Mouse (Mus musculus): ENCODE data around the gene Wfdc3.
A peak's percentile ranks its signal among the peaks of the same experiment; 100 is the strongest.

Wfdc3 gene

DNA sequence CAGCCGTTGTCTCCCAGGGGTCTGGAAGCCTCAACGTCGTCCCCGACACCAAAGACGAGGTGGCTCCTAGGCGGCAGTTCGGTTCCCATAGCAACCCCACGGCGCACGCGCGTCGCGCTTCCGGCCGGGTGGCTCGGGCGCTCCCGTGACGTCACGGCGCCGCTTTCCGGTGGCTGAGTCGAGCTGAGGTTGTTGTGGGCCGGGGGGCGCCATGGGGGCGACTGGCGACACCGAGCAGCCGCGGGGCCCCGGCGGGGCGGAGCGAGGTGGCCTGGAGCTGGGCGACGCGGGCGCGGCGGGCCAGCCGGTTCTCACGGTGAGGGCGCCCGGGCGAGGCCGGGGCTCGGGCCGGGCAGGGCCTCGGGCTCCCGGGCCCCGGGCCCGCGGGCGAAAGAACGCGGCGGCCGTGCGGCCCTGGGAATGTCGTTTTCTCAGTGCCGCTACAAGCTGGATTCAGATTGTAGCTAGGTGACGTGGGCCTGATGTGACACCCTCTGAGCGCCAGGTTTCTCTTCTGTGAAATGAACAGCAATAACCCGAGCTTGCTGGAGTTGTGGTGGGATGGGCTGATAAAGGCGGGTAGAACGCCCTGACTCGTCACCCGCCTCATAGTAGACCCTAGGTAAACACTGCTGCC is at the start of gene Wfdc3, which contains the start of gene Dnttip1:
Gene Wfdc3 (minus strand): TSS at position 89 of the 637 bp plus-strand sequence.
Gene Dnttip1 (plus strand): TSS at position 141 of the 637 bp plus-strand sequence.
- peak; percentile 95 for DNase-seq

DNA sequence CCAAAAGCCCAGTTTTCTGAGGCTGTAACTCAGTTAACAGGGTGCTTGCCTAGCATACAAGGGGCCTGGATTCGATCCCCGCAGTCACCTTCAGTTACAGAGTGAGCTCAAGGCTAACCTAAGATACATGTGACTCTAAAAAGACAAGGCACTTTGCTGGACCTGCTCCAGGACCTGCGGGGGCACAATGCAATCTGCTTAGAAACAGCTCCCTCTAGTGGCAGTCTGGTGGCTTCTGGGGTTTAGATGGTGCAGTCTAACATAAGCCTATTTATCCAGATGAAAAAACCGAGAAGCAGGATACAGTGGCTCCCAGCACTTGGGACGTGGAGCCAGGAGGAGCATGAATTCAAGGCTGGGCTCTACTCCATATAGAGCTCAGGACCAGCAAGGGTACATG is 48.6 kb upstream of the Wfdc3 start:
- DNase-seq = peak; percentile 85

DNA sequence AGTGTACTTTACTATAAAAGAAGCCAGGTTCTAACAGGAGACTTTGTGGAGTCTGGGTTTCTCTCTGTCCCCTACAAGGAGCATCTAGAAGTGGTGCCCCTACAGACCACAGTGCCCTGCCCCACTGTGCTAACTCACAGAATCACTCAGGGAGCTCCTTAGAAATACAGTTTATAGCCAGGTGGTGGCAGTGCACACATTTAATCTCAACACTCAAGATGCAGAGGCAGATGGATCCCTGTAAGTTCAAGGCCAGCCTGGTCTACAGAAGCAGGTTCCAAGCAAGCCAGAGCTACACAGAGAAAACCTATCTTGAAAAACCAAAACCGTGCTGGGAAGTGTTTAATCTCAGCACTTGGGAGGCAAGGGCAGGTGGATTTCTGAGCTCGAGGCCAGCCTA is 48.0 kb upstream of the Wfdc3 start:
- no peak for DNase-seq

DNA sequence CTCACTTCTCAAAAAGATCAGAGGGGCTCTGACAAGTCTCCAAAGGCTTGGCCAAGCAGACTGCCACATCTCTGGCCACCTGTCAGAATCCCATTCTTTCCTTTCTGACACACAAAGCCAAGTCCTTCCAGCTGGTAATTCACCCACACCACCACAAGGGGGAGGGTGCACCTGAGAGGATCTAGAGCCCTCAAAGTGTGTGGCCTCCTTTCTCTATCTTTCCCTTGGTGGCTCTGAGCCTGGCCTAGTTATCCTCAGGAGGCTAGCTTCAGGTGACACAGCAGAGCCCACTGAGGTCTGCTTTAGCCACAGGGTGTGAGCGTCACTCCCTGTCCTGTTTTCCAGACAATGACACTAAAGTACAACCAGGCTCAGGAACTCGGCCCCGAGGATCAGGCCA is 47.5 kb upstream of the Wfdc3 start:
- peak; percentile 59 for DNase-seq

DNA sequence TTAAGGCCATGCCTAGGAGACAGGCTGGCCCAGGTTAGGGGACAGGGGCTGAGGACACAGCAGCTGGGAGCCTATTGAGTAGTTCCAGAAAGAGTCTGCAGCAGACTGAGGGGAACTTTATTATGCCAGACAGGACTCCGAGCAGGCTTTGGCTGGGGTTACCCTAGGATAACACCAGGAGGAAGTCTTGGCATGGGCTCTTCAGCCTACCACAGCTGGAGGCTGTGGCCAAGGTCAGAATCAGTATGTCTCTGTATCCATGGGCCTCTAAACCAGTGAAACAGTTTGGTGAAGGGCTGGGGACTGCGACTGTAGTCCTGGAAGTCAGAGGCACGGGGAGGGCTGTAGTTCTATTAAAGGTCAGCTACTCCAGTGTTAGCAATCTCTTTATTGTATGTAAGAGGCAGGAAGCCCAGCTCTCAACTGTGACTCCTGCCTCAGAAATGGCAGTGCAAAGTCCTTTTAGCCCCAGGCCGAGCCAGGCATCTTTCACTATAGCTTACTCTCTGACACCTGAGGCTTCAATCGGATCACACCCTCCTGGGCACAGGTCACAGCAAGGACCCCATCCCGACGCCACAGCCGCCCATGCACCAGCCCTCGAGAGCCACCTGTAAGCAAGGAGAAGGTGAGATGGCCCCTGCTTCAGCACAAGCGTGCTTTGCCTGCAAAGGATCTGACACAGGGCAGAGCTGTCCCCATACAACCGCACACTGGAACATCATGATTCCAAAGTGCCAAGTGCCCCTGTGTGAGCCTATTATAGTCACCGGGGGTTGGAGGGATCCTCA is 46.9 kb upstream of the Wfdc3 start:
- no peak for DNase-seq

DNA sequence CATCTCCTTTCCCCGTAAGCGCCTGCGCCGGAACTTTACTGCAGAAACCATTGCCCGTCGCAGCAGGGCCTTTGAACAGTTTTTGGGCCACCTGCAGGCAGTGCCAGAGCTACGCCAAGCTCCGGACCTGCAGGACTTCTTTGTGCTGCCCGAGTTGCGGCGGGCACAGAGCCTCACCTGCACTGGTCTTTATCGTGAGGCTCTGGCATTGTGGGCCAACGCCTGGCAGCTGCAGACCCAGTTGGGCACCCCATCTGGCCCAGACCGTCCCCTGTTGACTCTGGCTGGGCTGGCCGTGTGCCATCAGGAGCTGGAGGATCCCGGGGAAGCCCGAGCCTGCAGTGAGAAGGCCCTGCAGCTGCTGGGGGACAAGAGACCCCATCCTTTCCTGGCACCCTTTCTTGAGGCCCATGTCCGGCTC is 46.1 kb upstream of the Wfdc3 start:
- no peak for DNase-seq

DNA sequence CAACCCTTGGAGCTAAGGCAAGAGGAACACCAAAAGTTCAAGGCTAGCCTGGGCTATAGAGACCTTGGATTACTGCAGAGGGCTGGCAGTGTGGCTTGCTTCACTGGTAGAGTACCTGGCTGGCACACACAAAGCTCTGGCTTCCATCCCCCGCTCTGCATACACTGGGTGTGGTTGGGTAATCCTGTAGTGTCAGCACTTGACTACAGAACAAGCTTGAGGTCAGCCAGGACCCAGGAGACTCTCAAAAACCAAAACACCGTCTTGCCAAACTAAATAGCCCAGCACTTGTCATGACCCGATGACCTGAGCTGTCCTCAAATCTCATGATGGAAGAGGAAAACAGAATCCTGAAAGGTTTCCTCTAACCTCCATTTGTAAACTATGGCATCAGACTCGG is 44.7 kb upstream of the Wfdc3 start:
- DNase-seq = no peak

DNA sequence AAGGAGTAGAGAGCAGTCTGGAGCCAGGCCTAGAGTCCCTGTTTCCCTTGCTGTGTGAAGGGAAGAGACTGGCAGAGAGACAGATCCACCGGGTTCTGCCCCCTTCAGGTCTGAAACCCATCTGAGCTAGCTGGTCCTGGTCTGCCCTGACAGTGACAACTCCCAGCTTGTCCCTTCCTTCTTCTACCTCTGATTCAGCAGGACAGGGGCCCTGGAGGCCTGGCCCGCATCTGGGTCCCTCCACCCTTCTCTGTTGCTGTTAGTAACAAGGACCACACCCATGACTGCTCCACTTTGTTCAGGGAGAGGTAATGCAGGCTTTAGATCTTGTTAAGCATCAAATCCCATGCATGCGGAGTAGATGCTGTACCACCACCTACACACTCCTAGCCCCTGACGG is 42.7 kb upstream of the Wfdc3 start:
- DNase-seq = no peak

DNA sequence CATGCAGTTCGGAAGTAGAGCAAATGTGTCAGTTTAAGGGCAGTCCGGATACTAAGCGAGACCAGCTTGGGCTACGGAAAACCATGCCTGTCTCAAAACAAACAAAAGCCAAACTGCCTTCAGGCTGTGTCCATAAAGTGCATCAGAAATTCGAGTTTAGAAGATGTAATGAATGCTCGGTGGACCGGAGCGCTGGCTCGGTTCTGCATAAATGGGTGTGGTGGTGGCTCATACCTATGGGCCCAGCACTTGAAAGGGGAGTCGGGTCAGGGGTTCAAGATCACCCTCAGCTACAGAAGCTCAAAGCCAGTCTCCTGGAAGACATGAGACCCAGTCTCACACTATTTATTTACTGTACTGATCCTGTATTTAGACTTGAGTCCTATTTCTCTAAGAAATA is 42.0 kb upstream of the Wfdc3 start:
- no peak for DNase-seq

DNA sequence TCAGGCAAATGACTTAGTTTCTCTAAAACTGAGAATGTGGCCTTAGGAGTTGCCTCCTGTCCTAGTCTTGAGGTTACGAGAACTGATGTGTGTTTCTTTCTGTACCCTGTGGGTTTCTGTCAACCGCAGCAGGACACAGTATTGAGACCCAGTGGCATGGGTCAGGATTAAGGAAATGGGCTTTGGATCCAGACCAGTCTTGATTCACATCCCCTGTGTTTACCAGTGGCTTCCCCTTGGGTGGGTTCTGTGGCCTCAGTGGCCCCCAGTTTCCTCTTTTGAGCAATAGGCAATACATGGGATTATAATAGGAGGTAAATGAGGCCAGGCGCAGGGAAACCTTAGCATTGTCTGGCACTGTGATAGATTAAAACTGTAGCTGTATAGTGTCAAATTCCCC is 41.3 kb upstream of the Wfdc3 start:
- no peak for DNase-seq

DNA sequence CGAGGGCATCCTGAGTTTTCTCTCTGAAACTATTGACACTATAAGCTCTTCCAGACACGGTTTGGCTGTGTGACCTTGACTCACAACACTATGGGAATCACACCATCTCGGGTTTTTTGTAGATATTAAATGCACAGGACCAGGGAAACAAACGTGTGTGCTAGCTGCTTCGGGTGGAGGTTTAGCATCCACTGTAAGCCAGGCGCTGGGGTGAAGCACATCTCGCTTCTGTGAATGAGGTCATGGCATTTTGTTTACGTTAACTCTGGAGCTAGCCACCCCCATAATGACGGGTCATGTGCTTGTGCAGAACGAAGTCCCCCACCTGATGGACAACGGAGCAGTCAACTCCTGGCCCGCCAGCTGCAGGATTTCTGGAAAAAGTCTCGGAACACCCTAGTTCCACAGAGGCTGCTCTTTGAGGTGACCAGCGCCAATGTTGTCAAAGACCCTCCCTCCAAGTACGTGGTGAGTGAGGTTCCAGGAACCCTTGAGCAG is 40.7 kb upstream of the Wfdc3 start:
- no peak for DNase-seq

DNA sequence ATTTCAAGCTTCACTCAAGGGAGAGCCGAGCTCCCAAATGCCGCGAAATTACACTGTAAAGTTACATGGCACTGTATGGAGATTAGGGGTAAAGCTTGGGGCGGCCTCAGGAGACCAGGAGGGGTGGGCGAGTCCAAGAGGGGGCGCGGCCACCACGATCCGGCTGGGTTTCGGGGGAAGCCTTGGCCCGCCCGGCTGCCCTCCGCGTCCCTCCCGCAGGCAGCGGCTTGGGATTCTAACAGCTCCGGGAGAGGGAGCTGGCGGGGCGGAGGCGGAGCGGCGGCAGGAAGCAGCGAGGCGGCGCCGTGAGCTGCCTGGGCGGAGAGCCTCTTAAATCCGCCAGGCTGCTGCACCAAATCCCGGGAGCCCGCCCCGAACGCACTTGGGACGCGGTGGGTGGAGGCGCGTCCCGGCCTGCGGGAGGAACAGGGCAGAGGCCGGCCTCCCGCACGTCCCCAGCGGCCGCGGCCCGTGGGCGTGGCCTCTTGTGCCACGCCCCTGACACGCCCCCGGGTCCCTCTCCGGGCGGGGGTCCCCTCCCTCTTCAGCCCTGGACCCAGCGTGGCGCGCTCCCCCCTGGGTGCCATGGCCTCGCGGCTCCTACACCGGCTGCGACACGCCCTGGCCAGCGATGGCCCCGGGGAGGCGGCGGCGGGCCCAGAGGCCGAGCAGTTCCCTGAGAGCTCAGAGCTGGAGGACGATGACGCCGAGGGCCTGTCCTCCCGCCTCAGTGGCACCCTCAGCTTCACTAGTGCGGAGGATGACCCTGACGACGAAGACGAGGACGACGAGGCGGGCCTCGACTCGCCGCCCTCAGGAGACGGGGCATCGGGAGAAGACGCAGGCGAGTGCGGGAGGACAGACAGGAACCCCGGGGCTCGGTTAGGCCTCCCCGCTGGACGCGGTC is 40.0 kb upstream of the Wfdc3 start, which contains the start of gene Snx21:
Gene Snx21 (plus strand): TSS at position 343 of the 907 bp plus-strand sequence.
- DNase-seq = peak; percentile 92

DNA sequence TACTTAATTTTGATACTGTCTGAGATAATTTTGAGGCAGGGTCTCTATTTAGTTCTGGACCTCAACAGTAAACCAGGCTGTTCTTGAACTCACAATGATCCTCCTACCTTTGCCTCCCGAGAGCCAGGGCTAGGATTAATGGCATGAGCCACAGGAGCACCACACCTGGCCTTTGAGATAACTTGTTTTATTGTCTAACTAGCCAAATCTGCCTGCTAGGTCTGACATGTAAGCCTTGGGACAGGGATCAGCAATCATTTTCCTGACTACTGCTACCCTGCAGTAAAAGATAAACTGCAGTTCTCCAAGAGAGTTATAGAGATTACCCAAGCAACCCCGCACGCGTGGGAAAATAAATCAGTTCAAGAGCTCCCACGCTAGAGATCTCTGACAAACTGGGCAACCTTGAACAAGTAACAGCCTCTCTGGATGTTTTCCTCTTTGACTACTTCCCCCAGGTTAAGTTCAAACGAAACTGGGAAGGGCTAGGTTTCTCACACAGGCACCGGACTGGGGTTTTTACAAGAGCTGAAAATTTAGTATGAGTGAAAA is 39.2 kb upstream of the Wfdc3 start:
- no peak for DNase-seq

DNA sequence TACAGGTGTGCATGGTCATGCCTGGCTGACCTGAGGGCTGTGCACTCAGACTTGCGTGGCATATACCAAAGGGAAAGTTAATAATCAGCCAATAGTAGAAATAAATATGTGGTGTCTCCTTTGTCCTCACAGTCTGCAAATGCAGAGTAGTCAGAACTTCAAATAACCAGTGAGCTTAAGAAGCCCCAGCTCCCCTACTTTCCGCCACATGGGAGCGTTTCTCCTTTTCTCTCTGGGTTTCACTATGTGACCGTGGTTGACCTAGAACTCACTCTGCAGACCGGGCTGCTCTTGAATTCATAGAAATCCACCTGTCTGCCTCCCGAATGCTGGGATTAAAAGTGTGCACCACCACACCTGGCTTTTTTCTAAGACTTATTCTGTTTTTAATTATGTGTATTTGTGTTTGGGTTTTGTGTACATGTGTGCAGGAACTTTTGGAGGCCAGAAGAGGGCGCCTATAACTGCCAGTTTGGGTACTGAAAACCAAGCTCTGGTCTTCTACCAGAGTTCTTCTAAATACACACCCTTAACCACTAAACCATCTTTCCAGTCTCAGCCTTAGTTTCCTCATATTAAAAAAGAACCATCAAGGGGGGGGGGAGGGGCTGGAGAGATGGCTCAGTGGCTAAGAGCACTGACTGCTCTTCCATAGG is 38.3 kb upstream of the Wfdc3 start:
- no peak for DNase-seq

DNA sequence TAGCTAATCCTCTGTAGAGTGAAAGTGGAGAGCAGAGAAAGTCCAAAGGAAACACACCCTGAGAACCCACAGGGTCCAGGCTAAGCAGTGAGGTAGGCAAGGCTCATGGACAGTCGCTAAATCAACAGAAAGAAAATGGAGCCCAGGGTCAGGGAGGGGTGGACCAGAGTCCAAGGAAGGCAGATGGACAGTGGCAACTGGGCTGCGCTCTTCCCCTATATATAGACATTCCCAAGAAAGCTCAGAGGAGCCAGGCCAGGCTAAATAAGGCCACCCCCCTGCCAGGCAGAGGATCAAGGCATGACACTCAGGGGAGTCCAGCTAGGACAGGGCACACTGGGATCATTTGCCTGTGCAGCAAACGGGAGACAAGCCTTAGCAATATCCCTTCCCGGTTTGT is 36.1 kb upstream of the Wfdc3 start:
- no peak for DNase-seq

DNA sequence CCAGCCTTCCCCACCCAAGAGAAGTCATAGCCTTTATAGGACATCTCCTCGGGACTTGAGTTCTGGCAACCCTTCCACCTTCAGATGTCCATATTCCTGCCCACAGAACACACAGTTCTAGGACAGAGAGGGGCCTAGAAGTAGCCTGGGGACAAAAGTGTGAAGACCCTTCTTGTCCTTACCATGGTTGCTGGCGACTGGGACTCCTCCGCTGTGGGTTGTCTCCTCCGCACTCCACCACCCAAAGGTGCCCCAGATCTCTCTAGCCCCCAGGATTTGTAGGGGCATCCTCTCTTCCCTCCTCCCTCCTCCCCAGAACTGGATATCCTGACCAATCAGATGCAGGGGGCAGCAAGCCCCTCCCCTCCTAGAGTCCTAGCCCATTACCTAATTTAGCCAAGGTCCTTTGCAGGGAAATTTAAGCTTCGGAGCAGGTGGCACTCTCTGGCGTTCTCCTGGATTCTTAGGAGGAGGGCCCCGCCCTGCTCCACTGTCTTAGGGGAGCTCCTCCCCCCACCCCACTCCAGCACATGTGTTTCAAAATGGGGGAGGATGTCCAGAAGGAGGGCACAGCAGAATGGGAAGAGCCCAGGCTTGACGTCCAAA is 33.9 kb upstream of the Wfdc3 start, which contains the start of gene Tnnc2:
Gene Tnnc2 (minus strand): TSS at position 487 of the 606 bp plus-strand sequence.
- DNase-seq = no peak

DNA sequence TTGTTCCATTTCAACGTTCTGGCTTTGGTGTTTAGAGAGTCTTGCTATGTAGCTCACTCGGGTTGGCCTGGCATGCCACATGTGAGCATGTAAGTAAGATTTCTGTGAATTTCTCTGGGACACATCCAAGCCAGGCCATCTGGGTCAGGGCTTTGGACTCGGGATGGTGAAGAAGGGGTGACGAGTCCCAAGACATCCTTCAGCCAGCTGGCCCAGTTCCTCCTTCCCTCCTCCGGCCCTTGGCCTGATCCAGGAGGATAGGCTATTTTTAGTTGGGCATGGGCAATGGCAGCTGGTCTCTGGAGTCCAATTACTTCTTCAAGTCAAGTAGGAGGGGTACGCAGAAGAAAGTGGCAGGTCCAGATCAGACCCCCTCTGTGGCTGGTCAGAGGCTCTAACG is 33.1 kb upstream of the Wfdc3 start:
- DNase-seq = no peak

DNA sequence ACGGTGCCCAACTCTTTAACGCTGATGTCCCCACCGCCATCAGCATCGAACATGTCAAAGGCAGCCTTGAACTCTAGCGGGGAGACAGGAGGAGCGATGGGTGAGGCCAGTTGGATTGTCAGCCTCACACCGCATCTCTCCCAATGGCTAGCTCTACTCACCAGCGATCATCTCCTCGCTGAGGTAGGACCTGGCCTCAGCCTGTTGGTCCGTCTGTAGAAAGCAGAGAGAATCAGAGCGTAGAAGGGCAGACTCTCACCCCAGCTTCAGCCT is 32.2 kb upstream of the Wfdc3 start:
- no peak for DNase-seq

DNA sequence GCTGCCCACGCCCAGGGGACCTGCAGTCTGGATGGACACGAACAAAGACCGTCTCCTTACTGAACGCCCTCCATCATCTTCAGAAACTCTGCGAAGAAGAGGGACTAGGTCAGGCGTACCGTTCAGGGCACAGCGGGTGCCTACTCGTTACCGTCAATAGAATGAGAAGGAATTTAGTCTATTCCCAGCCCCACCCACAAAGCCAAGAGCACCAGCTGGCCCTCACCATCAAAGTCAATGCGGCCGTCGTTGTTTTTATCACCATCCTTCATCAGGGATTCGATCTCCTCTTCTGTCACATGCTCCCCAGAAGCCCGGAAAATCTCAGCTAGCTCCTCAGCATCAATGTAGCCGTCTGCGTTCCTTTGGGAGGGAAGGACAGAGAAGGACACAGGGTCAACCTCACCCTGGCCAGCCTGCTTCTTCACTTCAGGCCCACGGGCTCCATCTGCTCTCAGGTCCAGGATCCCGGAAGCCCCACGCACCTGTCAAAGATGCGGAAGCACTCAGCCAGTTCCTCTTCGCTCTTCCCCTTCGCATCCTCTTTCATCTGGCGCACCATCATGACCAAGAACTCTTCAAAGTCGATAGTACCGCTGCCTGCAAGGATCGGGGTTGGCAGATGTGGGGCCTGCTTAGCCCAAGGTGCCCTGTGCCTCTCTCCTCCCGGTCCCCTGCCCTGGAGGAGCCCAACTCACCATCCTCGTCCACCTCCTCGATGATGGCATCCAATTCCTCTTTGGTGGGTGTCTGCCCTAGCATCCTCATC is 31.7 kb upstream of the Wfdc3 start:
- no peak for DNase-seq

DNA sequence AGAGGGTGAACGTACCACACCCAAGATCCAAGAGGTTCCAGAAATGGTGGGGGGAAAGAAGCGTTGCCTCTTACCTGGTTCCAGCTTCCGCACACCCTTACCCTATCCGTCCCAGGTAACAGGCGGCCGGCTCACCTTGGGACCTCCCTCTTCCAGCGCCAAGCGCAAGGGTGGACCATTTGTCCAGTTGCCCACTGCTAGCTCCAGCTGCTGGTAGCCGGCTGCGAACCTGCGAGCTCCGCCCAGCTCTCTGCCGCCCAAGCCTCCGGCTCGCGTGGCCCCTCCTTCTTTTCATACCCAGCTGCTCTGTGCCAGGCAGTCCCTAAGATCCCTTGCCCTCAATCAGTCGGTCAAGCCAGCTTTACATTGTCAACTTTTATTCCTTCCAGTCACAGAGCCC is 31.1 kb upstream of the Wfdc3 start:
- no peak for DNase-seq

DNA sequence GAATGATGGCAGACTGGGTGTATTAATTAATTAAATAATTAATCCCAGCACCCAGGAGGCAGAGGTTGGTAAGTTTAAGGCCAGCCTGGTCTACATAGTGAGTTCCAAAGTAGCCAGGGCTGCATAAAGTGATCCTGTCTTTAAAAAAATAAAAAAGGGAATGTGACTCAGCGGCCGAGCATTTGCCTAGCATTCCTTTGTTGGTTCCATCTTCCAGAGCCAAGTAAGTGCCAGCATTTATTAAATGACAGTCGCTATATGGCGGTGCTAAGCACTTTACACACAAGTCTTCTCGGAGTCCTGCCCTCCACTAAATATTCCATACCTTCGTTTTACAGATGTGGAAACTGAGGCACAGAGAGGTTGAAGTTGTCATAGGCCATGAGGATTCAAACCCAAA is 30.4 kb upstream of the Wfdc3 start:
- DNase-seq = no peak

All from right cerebral cortex, adult 18-20 months (tissue).